Mouse (Mus musculus) induced T-regulatory cell, adult 2 months (primary cell): ENCODE data around the gene Suv39h2.
A peak's percentile ranks its signal among the peaks of the same experiment; 100 is the strongest.

Experiments
- DNase-seq: peaks from one replicate; pipeline ENCODE4 v3.0.0-alpha.2; 2012; ENCODE audit warnings: low read depth

Gene Suv39h2

DNA sequence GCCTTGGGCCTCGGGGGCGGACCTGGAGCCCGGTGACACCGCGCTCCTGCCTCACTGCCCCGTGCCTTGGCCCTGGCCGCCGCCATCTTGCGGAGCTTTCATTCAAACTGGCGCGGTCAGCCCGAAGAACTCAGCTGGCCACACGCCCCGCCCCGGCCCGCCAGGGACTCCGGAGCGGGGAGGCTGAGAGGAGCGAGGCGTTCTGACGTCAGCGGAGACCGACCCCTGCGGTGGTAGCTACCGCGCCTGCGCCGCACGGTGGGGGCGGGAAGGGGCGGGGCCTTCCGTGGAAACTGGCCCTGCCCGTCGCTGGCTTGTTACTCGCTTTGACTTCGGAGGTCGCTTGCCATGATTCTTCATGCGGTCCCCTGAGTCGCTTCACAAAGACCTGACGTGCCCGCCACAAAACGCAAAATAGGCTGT, at the start of gene Suv39h2:
Gene Suv39h2, minus strand, starts transcription at position 171 of the 423 bp plus-strand sequence.
- peak; percentile 98 for DNase-seq

GRCm38 (mm10) chr2:3522558-3522957, 47.7 kb upstream of the Suv39h2 start:
- DNase-seq = no peak

DNA sequence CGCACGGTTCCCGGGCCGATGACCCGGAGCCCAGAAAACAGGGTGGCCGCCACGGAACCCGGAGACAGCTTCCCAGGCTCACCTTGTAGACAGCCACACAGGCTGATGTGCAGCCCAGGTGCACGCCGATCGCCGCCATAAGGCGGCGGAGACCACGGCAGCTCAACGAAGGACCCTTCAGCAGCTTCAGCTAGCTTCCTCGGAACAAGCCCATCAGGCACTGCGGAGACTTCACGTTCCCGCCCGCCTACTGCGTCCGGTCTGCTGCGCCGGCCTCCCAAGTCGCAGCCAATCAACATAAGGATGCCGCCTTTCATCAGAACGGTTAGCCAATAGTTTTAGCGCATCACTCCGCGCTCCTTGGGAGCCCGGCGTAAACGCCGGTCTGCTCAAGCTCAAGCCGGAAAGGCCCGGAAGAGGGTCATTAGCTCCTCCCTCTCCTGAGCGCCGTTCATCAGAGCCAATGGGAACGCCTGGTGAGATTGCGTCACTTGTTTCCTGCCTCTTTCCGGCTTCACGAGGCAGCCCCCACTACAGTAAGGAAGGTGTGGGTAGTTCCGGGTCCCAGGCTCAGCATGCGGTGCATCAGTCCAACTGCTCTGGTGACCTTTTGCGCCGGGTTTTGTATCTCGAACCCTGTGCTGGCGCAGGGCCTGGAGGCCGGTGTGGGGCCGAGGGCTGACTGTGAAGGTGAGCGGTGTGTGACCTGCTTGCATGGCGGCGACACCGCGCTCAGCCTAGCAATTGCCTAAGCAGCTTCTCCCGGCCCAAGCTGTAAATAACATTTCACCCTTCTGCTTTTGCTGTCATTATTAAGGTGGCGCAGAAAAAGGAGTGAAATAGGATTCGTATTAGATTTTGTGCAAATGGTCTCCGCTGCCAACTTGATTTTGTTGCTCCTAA, 38.0 kb upstream of the Suv39h2 start, which contains the start of the genes Gm45902, Hspa14 and Cdnf:
Gene Gm45902, minus strand, starts transcription at position 239 of the 903 bp plus-strand sequence.
Gene Hspa14, minus strand, starts transcription at position 263 of the 903 bp plus-strand sequence.
Gene Cdnf, plus strand, starts transcription at position 479 of the 903 bp plus-strand sequence.
- peak; percentile 99 for DNase-seq

- DNase-seq = peak; percentile 85
Measured at GRCm38 (mm10) chr2:3512076-3512475, 37.2 kb upstream of the Suv39h2 start.

DNA sequence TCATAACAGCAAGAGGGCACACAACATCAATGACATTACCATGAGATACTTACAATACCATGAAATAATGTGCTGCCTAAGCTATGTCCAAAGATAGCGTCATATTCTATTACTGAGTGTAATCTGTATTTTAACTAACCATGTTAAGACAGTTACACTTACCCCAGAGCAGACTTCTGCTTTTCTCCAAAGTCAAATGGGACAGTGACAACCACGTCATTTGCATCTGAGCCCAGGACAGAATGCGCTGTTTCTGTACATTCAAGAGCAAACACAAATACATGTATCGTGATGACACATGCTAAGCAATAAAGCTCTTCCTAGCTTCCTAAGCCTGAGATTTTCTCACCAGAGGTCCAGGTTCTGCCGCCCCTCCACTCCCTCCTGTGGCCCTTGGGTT, 26.1 kb upstream of the Suv39h2 start:
- DNase-seq = no peak

GRCm38 (mm10) chr2:3499543-3499942, 24.7 kb upstream of the Suv39h2 start:
- DNase-seq = no peak

GRCm38 (mm10) chr2:3493833-3494409, 19.1 kb upstream of the Suv39h2 start:
- DNase-seq = no peak

DNA sequence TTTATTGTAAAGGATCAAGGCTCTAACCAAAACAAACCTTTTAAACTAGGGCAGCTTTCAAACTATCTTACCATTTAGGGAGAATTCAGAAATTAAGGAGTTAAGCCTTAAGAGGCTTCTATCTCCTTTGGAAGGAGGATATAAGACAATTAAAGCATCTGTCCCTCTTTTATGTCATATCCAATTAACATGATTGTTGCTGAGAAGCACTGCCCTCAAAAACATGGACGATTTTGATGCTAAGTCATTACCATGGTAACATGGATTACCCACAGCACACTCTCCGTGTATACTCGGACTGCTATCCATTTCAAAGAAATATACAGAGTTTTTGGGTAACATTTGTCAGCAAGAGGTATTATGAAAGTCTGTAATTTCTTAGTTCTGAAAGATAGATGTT, 15.0 kb upstream of the Suv39h2 start:
- DNase-seq = no peak

DNA sequence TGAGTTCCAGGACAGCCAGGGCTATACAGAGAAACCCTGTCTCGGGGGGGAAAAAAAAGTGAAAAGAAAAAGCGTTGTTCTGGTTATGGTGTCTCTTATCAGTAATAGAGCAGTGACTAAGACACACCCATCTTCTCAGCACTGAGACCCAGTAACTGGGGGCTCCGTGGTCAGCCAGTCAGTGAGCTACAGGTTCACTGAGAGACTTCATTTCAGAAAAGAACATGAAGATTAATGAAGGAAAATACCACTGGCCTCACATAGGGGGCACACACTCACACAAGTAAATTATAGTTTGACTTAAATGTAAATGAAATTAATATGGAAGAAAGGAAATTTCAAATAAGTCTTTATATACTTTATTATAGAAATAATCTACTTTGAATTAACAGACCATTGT, 5.4 kb upstream of the Suv39h2 start:
- DNase-seq = no peak

- no peak for DNase-seq
Measured at GRCm38 (mm10) chr2:3475746-3476251, 968 bp upstream of the Suv39h2 start.

DNA sequence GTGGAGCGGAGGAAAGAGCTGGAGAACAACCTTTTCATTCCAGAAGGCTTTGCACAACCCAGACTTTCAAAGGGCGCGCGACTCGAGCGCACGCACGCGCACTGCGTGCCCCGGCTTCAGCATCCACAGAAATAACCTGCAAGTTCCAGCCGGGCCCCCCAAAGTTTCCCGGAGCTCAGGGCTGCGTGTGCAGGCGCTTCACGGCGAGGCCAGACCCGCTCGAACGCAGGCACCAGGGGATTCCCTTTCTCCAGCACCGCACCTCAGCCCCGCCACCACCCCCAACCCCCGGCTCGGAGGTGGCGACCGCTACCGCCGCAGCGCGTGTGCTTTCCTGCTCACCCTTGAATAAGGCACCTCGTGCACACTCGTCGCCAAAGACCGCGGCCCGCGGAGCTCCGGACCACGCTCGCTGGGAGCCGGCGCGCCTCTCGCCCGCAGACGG, 448 bp downstream of the Suv39h2 start:
- DNase-seq = peak; percentile 77

- DNase-seq = peak; percentile 61
Measured at GRCm38 (mm10) chr2:3473891-3474290, 940 bp downstream of the Suv39h2 start.

GRCm38 (mm10) chr2:3456590-3456989, 18.2 kb downstream of the Suv39h2 start:
- no peak for DNase-seq

- no peak for DNase-seq
Measured at GRCm38 (mm10) chr2:3453096-3453495, 21.7 kb downstream of the Suv39h2 start.

DNA sequence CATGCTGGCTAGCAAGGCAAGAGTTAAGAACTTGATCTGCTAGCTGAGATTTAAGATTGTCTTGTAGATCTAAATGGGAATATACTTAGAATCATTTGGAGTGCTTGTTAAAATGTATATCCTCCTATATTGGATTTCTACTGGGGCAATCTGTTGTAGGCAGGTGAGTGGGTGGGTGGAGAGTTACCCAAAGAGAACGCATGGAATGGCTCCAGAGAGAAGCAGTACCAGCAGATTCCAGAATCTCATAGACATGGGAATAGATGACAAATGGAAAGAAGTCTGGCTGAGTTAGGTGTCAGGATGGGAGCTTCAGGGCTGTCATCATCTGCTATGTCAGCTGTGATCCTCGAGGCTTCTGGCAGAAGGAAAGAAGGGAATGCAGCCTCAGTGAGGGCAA, 25.4 kb downstream of the Suv39h2 start:
- no peak for DNase-seq

- DNase-seq = no peak
Measured at GRCm38 (mm10) chr2:3445984-3446383, 28.8 kb downstream of the Suv39h2 start.

GRCm38 (mm10) chr2:3444206-3444605, 30.6 kb downstream of the Suv39h2 start:
- no peak for DNase-seq

GRCm38 (mm10) chr2:3437956-3438355, 36.9 kb downstream of the Suv39h2 start:
- DNase-seq = no peak

GRCm38 (mm10) chr2:3435369-3436061, 39.3 kb downstream of the Suv39h2 start:
- no peak for DNase-seq

DNA sequence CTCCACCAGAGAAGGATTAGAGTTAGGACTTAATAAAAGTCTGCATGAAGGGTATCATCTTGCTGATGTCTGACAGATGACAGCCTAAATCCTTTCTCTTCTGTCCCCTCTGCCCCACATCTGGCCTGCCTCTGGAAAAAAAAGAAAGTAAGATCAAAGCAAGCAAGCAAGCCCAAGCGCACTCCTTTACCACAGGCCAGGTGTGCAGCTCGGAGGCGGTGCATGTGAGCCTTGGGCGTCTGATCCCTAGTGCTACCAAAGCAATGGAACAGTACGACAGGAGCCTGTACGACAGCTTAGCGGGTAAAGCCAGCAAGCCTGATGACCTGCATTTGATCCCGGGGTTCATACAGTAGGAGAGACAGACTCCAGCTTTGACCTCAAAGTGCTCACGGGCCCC, 43.9 kb downstream of the Suv39h2 start:
- DNase-seq = no peak

GRCm38 (mm10) chr2:3424579-3424910, 50.3 kb downstream of the Suv39h2 start:
- DNase-seq = no peak

DNA sequence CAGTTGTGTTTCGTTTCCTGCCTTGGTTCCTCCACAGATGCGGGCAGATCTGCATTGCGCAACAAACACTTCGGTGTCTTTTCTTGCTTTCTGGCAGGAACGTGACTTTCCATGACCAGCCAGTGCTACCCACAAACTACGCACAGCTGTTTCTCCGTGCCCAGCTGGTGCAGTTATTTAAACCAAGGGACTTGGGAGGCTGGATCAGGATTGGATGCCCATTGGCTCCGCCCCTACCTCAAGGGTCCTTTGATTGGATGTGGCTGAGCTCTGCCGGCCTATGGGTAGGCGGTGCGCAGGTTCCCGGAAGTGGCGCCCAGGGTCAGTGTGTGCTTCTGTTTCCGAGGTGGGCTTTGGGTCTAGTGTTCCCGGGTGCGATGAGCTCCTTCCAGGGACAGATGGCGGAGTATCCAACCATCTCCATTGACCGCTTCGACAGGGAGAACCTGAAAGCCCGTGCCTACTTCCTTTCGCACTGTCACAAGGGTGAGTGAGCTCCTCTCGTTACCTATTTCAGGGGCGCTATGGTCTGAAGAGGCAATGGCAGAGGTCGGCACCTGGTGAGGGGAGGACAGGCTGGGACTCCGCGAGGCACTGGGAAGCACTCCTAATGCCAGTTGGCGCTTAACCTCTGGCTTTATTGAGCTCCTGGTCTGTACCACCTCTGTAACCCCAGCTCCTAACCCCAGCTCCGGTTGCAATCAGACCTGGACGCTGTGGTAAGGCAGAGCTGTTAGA, 50.8 kb downstream of the Suv39h2 start, which contains the start of gene Dclre1c:
Gene Dclre1c, plus strand, starts transcription at position 291 of the 738 bp plus-strand sequence.
- peak; percentile 97 for DNase-seq
